Mouse (Mus musculus) olfactory bulb, adult 2 months (tissue): Measurements from ENCODE around the gene Med13l. TPM values are rescaled to one million over a fixed set of nuclear protein-coding genes. Genes with fewer than 3 reads are reported as not detected.
A peak's percentile ranks its signal among the peaks of the same experiment; 100 is the strongest.

Experiments
- H3K27ac ChIP-seq: fragments of 200-500 bp; 2 replicates; pipeline ENCODE4 v1.5.1; 2012; ENCODE audit warnings: low read depth, low read length; ENCODE audit not compliant: insufficient read depth
- H3K4me1 ChIP-seq: fragments of 200-500 bp; 2 replicates; pipeline ENCODE4 v1.6.1; 2012; ENCODE audit warnings: low read length; ENCODE audit not compliant: control insufficient read depth, insufficient read depth
- H3K4me3 ChIP-seq: fragments of 200-500 bp; 2 replicates; pipeline ENCODE4 v1.5.1; 2012; ENCODE audit warnings: mild to moderate bottlenecking, low read depth, low read length, moderate library complexity; ENCODE audit not compliant: insufficient read depth
- CTCF ChIP-seq: fragments of 200-500 bp; IDR thresholded peaks from 2 replicates; pipeline ENCODE4 v1.5.1; 2012; ENCODE audit warnings: low read depth, mild to moderate bottlenecking, low read length, moderate library complexity; ENCODE audit not compliant: insufficient read depth
- POLR2A ChIP-seq: fragments of 200-500 bp; IDR thresholded peaks from 2 replicates; pipeline ENCODE4 v1.6.1; 2012; ENCODE audit warnings: mild to moderate bottlenecking, low read depth, low read length, moderate library complexity; ENCODE audit not compliant: insufficient read depth
- WGBS: fragments of 180-500 bp; shearing (Covaris S2); methylation state at CpG from one replicate; pipeline ENCODE4 v1.1.7; 2018; 5-methylcytosine and 5-hydroxymethylcytosine counted together
- polyA plus RNA-seq: library from polyadenylated mRNA; stranded (reverse); fragments of >200 nt; gene quantifications from 2 replicates; pipeline ENCODE4 v1.2.4, GENCODE M21; 2012; ENCODE audit warnings: low replicate concordance; ENCODE audit not compliant: missing spikeins, insufficient read depth, insufficient read length

Gene Med13l
- polyA plus RNA-seq, 1 experiment: not detected

DNA sequence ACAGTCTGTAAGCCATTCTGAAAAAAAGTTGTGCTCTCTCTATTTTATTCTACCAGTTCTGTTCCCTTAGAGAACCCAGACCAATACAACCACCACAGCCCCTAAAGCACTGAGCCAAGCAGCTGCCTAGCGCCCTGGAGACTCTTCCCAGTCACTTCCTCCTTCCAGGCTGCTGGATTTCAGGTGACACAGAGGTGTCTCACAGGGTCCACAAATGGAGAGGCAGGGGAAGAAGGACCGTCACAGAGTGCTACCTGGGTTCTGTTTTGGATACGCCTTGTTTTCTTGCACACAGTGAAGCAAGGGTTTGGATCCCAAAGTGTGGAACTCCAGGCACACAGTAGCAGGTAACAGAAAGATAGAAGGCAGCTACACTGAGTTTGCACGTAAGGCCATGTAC, 140.5 kb downstream of the Med13l start:
- no peak overlapping the region for H3K27ac ChIP-seq
- H3K4me1 ChIP-seq: peaks cover 35% of the 10 kb centered on the region
- no peak overlapping the region for H3K4me3 ChIP-seq
- TF ChIP-seq CTCF (no peak), POLR2A (no peak)
- 82% methylated on average over 4 of the region's 4 CpGs for WGBS

DNA sequence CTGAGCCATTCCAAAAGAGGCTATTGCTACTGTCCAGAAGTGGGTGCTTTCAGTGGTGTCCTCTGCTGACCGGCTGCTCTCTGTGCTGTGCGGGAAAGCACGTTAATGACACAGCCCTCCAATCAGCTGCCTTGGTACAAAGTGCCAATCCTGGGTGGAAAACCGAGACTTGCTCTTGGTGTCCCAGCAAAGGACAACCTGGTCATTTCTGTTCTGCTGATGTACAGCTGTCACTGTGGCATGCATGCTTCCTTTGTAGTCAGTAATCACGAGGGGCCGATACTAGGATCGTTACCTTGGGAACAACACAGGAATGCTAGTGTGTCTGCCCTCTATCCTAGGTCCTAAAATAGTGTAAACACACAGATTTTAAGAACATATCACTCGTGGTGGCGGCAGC, 142.2 kb downstream of the Med13l start:
- Histone ChIP-seq H3K4me3 (no peak overlapping the region), H3K4me1 (peaks cover 33% of the 10 kb centered on the region), H3K27ac (no peak overlapping the region)
- WGBS: 48% methylated on average over 9 of the region's 9 CpGs
- no peak for TF ChIP-seq CTCF
- no peak for TF ChIP-seq POLR2A

DNA sequence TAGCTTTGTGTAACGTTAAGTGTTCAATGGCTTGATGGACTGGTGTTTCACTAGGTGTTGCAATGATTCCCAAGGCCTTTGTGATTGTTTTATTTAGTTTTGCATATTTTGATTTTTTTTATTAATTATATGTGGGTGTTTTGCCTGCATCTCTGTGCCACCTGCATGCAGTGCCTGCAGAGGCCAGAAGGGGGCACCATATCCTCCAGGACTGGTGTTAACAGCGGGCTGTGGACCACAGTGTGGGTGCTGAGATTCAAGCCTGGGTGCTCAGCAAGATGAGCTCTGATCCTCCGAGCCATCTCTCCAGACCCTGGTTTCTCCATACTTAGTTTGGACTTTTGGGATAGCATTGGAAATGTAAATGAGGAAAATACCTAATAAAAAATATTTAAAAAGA, 143.7 kb downstream of the Med13l start:
- TF ChIP-seq CTCF (peak; percentile 61; the same call in 1 of the 2 replicates), POLR2A (no peak)

GRCm38 (mm10) chr5:118704960-118705359, 144.5 kb downstream of the Med13l start:
- H3K4me1 ChIP-seq: peaks cover 32% of the 10 kb centered on the region
- H3K27ac ChIP-seq: no peak overlapping the region
- no peak overlapping the region for H3K4me3 ChIP-seq
- 75% methylated on average over 9 of the region's 9 CpGs for WGBS
- TF ChIP-seq CTCF (no peak), POLR2A (no peak)

More for the DNA sequence above, 143.7 kb downstream of the Med13l start:
- H3K27ac ChIP-seq: no peak overlapping the region
- H3K4me3 ChIP-seq: no peak overlapping the region
- H3K4me1 ChIP-seq: peaks cover 33% of the 10 kb centered on the region
- WGBS: 88% methylated on average over 3 of the region's 3 CpGs

DNA sequence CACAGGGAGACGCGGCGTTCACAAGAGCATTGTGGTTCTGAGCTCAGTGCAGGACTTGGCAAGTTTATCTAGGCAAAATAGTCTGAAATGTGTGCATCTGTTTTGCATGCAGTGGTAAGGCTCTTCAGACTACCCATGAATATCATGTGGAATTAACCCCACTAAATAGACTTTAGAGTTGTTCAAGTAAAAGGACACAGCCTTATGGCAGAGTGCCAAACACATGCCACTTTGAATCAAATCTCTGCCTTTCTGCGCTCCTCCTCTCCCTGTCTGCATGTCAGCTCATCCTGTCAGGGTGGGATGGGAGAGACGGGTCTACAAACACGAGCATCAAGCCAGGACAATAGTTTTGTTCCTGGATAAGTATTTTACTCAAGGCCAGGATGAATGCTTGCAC, 145.5 kb downstream of the Med13l start:
- H3K4me1 ChIP-seq: peaks cover 23% of the 10 kb centered on the region
- no peak for TF ChIP-seq POLR2A
- TF ChIP-seq CTCF: no peak
- H3K27ac ChIP-seq: no peak overlapping the region
- H3K4me3 ChIP-seq: no peak overlapping the region
- 53% methylated on average over 6 of the region's 6 CpGs for WGBS

- WGBS: 41% methylated on average over 3 of the region's 3 CpGs
- peaks cover 20% of the 10 kb centered on the region for H3K4me1 ChIP-seq
- no peak for TF ChIP-seq POLR2A
- TF ChIP-seq CTCF: no peak
- H3K4me3 ChIP-seq: no peak overlapping the region
- no peak overlapping the region for H3K27ac ChIP-seq
Observed at GRCm38 (mm10) chr5:118706414-118706813, 145.9 kb downstream of the Med13l start.

DNA sequence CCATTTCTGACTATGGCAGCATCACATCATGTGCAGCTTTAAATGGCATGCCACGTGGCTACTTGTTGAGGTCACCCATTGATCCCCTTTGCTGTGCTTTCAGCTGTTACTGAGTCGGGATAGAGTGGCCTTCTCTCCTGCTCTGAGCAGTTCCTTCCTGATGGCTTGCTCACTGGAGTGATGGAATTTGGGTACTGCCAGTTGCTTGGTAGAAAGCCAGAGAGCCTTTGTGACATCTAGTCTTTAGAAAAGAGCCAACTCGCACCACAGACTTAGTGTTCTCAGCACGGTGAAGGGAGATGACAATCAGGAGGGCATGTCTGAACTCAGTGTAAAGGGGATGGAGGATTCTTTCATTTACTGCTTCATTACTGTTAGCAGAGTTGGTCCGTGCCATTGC, 147.0 kb downstream of the Med13l start:
- peaks cover 16% of the 10 kb centered on the region for H3K4me1 ChIP-seq
- H3K4me3 ChIP-seq: no peak overlapping the region
- 59% methylated on average over 5 of the region's 5 CpGs for WGBS
- TF ChIP-seq CTCF (no peak), POLR2A (no peak)
- no peak overlapping the region for H3K27ac ChIP-seq

GRCm38 (mm10) chr5:118708215-118708949, 147.9 kb downstream of the Med13l start:
- H3K4me1 ChIP-seq: peaks cover 10% of the 10 kb centered on the region
- H3K4me3 ChIP-seq: no peak overlapping the region
- TF ChIP-seq CTCF: peak; percentile 65; the same call in 1 of the 2 replicates
- TF ChIP-seq POLR2A: no peak
- H3K27ac ChIP-seq: no peak overlapping the region
- 64% methylated on average over 16 of the region's 16 CpGs for WGBS

DNA sequence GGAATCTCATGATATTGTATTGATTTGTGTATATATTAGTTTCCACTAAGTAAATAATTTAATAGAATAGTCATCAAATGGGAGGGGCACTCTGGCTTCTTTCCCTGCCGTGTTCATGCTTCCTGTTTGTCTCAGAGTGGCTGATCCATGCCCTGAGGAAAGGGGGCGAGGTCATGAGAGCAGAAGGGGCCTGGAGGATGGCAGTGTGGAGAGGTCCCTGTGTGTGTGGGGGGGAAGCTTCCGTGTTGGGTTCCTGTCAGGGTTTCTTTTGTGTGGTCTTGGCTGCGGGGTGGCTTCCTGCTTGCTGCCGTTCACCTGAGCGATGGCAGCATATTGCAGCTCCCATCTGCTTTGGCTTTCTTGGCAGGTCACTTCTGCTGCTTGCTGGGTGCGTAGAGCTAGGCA, 149.4 kb downstream of the Med13l start:
- Histone ChIP-seq H3K4me1 (peaks cover 9% of the 10 kb centered on the region; the same call in 1 of the 2 replicates), H3K27ac (no peak overlapping the region), H3K4me3 (no peak overlapping the region)
- WGBS: 73% methylated on average over 7 of the region's 7 CpGs
- no peak for TF ChIP-seq POLR2A

- peaks cover 25% of the 10 kb centered on the region for H3K4me1 ChIP-seq
- 88% methylated on average over 7 of the region's 7 CpGs for WGBS
- H3K4me3 ChIP-seq: no peak overlapping the region
- TF ChIP-seq POLR2A: no peak
- no peak for TF ChIP-seq CTCF
- H3K27ac ChIP-seq: peak overlapping the region; percentile 38
Observed at GRCm38 (mm10) chr5:118715518-118715917, 155.0 kb downstream of the Med13l start.
